Mouse (Mus musculus) limb, embryonic 15.5 days (tissue): ENCODE data around the gene Prmt3. TPM values are rescaled to one million over a fixed set of nuclear protein-coding genes. Genes with fewer than 3 reads are reported as not detected.

Experiments
- ATAC-seq: fragments of 200-750 bp; cut with Nextera tagmentation; 2 replicates; pipeline ENCODE4 v1.8.0; 2017; ENCODE audit warnings: low read depth, moderate TSS enrichment; ENCODE audit not compliant: insufficient number of reproducible peaks, low FRiP score, low TSS enrichment
- H3K27ac ChIP-seq: fragments of 300-500 bp; sonication (generic); 2 replicates; pipeline ENCODE4 v1.5.1; 2015; ENCODE audit warnings: moderate library complexity, mild to moderate bottlenecking, inconsistent platforms
- H3K27me3 ChIP-seq: fragments of 300-500 bp; sonication (generic); 2 replicates; pipeline ENCODE4 v1.6.1; 2015; ENCODE audit warnings: inconsistent platforms
- H3K36me3 ChIP-seq: fragments of 300-500 bp; sonication (generic); 2 replicates; pipeline ENCODE4 v1.6.1; 2015; ENCODE audit warnings: inconsistent platforms
- H3K4me1 ChIP-seq: fragments of 300-500 bp; sonication (generic); 2 replicates; pipeline ENCODE4 v1.6.1; 2015; ENCODE audit warnings: inconsistent platforms
- H3K4me2 ChIP-seq: fragments of 300-500 bp; sonication (generic); 2 replicates; pipeline ENCODE4 v1.6.1; 2015; ENCODE audit warnings: mild to moderate bottlenecking, inconsistent platforms
- H3K4me3 ChIP-seq: fragments of 300-500 bp; sonication (generic); 2 replicates; pipeline ENCODE4 v1.5.1; 2015; ENCODE audit warnings: mild to moderate bottlenecking, inconsistent platforms
- H3K9ac ChIP-seq: fragments of 300-500 bp; sonication (generic); 2 replicates; pipeline ENCODE4 v1.6.1; 2015; ENCODE audit warnings: inconsistent platforms
- H3K9me3 ChIP-seq: fragments of 300-500 bp; sonication (generic); 2 replicates; pipeline ENCODE4 v1.6.1; 2016; ENCODE audit warnings: inconsistent platforms
- WGBS: fragments of 180-500 bp; shearing (Covaris S2); methylation state at CpG from one replicate; pipeline ENCODE4 v1.1.7; 2015; 5-methylcytosine and 5-hydroxymethylcytosine counted together
- polyA plus RNA-seq: library from polyadenylated mRNA; unstranded; fragments of >200 nt; fragmentation: Nextera tagmentation; extraction: Ambion mirVana; gene quantifications from 2 replicates; pipeline ENCODE4 v1.2.1, GENCODE M21; 2015

Gene Prmt3
- polyA plus RNA-seq, 1 experiment from 2014 or later, result 48.4 TPM

DNA sequence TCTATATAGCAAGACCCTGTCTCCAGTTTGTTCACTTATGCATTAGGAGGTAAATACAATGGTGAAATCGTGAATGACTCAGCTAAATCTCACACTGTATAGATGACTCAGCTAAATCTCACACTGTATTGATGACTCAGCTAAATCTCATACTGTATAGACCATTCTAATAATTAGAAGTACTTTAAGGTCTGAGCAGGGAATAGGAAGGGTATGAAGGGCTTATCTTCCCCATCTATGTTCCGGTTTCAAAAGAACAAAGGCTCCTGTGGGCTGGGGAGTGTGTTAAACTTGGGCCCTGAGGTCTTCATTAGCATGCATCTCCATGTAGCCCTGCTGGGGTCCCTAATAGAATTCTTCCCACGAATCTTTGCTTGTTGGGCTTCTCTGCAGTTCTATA is 85.6 kb downstream of the Prmt3 start:
- no peak overlapping the region for H3K4me3 ChIP-seq
- H3K36me3 ChIP-seq, result peaks cover 3% of the 10 kb centered on the region; the same call in 1 of the 2 replicates
- H3K4me2 ChIP-seq, result no peak overlapping the region
- 59% methylated on average over 3 of the region's 3 CpGs for WGBS
- H3K9ac ChIP-seq, result no peak overlapping the region
- no peak overlapping the region for H3K27ac ChIP-seq
- no peaks in the 10 kb centered on the region for H3K9me3 ChIP-seq
- no peak for ATAC-seq
- no peaks in the 10 kb centered on the region for H3K4me1 ChIP-seq
- H3K27me3 ChIP-seq, result no peaks in the 10 kb centered on the region

DNA sequence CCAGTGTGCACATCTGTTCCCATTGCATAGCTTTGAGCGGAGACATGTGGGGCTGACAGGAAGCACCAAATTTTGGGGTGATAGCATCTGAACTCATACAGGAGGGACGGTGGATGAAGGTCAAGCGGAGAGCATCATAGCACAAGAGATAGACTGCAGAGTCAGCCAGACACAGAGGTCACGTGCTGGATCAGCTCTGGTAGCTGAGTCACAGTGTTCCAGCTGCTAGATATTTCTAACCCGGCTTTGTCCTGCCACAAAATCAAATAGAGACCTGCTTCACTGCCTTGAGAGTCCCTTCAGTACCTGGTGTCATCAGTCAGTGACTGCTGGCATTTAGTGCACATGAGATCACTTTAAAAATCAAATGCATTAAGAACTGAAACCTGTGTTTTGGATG is 91.5 kb downstream of the Prmt3 start:
- H3K4me3 ChIP-seq, result no peak overlapping the region
- no peak overlapping the region for H3K4me2 ChIP-seq
- no peaks in the 10 kb centered on the region for H3K4me1 ChIP-seq
- H3K9ac ChIP-seq, result no peak overlapping the region
- no peak for ATAC-seq
- H3K27me3 ChIP-seq, result no peaks in the 10 kb centered on the region
- no peaks in the 10 kb centered on the region for H3K36me3 ChIP-seq
- H3K9me3 ChIP-seq, result no peaks in the 10 kb centered on the region
- H3K27ac ChIP-seq, result no peak overlapping the region
- WGBS, result 71% methylated on average over 5 of the region's 5 CpGs

DNA sequence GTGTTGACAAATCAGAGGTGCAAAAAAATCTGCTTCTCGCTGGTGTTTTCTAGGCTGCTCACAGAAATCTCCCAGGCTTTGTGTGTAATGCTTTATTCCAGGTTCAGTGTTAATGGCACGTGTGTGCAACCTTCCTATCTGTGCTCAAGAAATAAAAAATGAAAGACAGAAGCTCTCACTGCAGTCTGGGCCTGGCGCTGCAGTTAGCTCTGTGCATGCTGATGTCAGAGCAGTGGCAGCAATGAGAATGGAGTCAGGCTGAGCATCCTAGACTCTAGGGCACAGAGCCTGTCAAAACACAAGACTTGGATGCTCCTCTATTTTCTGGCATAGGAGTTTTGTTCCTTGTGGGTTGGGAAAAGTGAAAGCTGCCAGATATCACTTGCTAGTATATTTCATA is 92.1 kb downstream of the Prmt3 start:
- Histone ChIP-seq H3K4me2 (no peak overlapping the region), H3K9me3 (no peaks in the 10 kb centered on the region), H3K4me1 (no peaks in the 10 kb centered on the region), H3K36me3 (no peaks in the 10 kb centered on the region), H3K27me3 (no peaks in the 10 kb centered on the region), H3K27ac (no peak overlapping the region), H3K4me3 (no peak overlapping the region), H3K9ac (no peak overlapping the region)
- no peak for ATAC-seq
- WGBS, result 63% methylated on average over 3 of the region's 3 CpGs

DNA sequence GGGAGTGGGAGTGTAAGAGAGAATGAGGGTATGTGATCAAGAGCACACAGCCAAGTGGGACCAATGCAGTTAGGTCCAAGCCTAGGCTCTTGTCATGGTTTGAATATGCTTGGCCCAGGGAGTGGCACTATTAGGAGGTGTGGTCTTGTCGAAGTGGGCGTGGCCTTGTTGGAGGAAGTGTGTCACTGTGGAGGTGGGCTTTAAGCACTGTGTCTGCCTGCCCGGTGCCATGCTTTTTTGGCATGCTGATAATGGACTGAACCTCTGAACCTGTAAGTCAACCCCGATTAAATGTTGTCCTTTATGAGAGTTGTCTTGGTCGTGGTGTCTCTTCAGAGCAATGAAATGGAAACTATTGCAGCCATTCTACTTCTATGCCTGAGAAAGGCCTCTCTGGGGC is 99.2 kb downstream of the Prmt3 start:
- Histone ChIP-seq H3K4me2 (no peak overlapping the region), H3K27me3 (no peaks in the 10 kb centered on the region), H3K27ac (no peak overlapping the region), H3K9me3 (no peaks in the 10 kb centered on the region), H3K4me3 (no peak overlapping the region), H3K9ac (no peak overlapping the region), H3K36me3 (no peaks in the 10 kb centered on the region), H3K4me1 (0 out of 2 replicates have a peak, but pooled peaks cover 4% of the 10 kb centered on the region)
- no peak for ATAC-seq
- 75% methylated on average over 5 of the region's 5 CpGs for WGBS

DNA sequence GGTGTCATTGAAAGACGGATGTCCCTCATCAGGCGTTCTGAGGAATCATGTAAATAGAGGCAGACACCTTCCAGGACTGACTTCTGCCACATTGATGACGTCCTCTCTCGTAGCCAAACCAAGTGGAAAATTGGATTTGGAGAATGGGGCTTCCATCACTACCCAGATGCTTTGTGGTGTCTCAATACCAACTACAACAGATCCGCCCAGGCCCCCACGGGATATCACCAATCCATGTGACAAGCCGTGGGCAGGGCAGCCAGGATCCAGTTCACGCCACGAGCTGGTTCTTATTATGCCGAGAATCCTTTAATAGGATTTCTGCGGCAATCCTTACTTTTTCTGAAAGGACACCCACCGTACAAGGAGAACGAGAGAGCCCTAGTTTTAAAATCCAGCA is 100.9 kb downstream of the Prmt3 start:
- Histone ChIP-seq H3K9ac (no peak overlapping the region), H3K27me3 (no peaks in the 10 kb centered on the region), H3K27ac (no peak overlapping the region), H3K9me3 (no peaks in the 10 kb centered on the region), H3K4me1 (peaks cover 10% of the 10 kb centered on the region; the same call in 1 of the 2 replicates), H3K4me3 (no peak overlapping the region), H3K4me2 (no peak overlapping the region), H3K36me3 (no peaks in the 10 kb centered on the region)
- ATAC-seq, result no peak
- 77% methylated on average over 13 of the region's 13 CpGs for WGBS

DNA sequence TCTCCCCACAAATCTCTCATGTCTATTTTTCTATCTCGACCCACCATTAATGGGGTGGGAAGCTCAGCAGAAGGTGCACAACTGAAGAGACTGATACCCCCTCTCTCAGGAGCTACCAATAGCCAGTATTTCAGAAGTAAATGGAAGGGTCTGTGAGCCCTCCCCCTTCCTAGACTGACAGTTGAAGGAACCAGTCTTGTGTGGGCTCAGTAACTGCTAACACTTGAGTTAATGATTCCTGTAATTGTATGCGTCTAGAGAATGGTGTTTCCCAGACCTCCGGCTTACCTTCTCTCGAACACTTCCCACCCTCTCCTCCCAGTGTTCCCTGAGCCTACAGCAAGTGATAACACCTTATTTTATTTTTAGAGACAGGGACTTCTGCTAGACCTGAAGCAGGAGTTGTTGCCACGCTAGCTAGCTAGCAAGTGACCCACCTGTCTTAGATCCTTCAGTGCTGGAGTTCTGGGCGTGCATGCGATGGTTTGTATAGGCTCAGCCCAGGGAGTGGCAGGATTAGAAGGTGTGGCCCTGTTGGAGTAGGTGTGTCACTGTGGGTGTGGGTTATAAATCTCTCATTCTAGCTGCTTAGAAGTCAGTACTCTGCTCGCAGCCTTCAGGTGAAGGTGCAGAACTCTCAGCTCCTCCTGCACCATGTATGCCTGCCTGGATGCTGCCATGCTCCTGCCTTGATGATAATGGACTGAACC is 102.0 kb downstream of the Prmt3 start:
- no peaks in the 10 kb centered on the region for H3K9me3 ChIP-seq
- H3K36me3 ChIP-seq, result no peaks in the 10 kb centered on the region
- H3K4me1 ChIP-seq, result peaks cover 10% of the 10 kb centered on the region; the same call in 1 of the 2 replicates
- no peak overlapping the region for H3K4me3 ChIP-seq
- 73% methylated on average over 8 of the region's 8 CpGs for WGBS
- H3K4me2 ChIP-seq, result no peak overlapping the region
- no peak overlapping the region for H3K27ac ChIP-seq
- no peaks in the 10 kb centered on the region for H3K27me3 ChIP-seq
- H3K9ac ChIP-seq, result no peak overlapping the region
- ATAC-seq, result no peak

DNA sequence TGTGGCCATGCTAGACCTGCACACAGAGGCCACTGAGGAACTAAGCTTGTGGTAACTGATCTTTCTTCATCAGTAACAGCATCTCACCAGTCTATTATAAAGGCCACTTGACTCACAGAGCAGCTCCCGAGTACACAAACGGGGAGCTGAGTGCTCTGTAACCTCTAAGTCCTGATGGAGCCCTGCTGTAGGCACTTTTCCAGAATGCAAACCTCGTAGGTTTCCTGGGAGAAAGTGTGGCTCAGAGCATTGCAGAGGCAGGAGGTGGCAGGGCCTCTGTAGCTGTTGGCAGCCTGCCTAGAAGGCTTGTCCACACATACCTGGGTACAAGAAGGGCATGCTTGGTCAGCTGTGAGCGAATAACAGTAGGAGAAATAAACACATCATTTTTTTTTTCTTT is 104.1 kb downstream of the Prmt3 start:
- no peak overlapping the region for H3K27ac ChIP-seq

DNA sequence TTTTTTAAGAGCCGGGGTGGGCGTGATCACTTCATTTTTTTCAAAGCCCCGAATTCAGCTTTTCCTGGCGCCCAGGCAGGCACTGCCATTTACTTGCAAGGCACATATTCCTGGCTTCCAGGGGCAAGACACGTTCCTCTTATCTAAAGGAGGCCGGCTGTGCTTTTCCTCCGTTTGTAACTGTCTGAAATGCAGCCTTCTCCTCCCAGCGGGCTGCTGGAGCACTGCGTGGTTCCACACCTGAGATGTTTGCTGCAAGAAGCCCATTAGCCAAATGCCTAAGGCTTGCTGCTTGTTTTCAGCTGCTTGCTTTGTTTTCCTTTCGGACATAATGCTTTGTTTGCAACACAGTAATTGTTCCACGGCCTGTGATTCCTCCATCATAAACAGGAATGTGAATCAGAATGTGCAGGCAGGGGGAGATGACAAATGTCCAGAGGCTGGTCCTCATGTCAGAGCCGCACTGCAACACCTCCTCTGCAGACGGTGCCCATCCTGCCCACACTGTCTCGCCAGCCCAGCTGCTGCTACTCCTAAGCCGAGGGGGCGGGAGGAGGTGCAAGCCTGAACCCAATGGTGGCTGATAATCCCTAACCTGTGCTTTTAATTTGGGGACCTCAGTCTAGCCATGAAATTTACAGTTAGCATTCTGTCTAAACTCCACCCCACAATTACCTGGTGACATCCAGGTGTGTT is 104.7 kb downstream of the Prmt3 start:
- 23% methylated on average over 16 of the region's 16 CpGs for WGBS
- Histone ChIP-seq H3K4me3 (no peak overlapping the region), H3K9ac (no peak overlapping the region), H3K27ac (no peak overlapping the region), H3K36me3 (no peaks in the 10 kb centered on the region), H3K4me1 (peaks cover 10% of the 10 kb centered on the region; the same call in 1 of the 2 replicates), H3K27me3 (no peaks in the 10 kb centered on the region), H3K4me2 (no peak overlapping the region), H3K9me3 (no peaks in the 10 kb centered on the region)
- ATAC-seq, result no peak

More for the DNA sequence above, 104.1 kb downstream of the Prmt3 start:
- H3K36me3 ChIP-seq, result no peaks in the 10 kb centered on the region
- H3K4me1 ChIP-seq, result peaks cover 10% of the 10 kb centered on the region; the same call in 1 of the 2 replicates
- H3K27me3 ChIP-seq, result no peaks in the 10 kb centered on the region
- no peak for ATAC-seq
- WGBS, result 13% methylated on average over 4 of the region's 4 CpGs
- H3K9ac ChIP-seq, result no peak overlapping the region
- H3K9me3 ChIP-seq, result no peaks in the 10 kb centered on the region
- H3K4me3 ChIP-seq, result no peak overlapping the region
- no peak overlapping the region for H3K4me2 ChIP-seq

DNA sequence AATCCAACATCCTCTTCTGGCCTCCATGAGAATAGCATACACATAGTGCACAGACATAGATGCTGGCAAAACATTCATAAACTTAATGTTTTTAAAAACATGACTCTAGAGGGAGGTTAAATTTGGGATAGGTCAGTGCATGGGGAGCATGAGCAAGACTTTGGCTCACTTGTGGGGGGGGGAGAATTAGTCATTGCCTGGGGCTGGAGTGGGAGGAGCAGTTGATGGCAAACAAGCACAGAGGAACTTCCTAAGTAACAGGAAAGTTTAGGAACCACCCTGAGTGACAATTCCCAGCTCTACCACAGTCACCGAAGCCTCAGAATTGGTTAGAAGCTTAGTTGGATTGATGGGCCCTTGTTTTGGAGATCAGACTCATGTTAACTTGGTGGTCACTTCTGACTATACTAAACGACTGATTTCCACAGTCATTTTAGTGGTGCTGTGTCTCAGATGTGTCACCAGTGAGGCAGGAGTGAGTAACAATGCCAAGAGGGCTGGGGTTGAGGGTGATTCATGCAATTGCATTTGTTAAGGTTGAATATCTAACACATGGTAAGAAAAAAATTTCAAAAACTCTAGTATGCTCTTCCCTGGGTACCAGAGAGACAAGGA is 109.7 kb downstream of the Prmt3 start:
- 77% methylated on average over 2 of the region's 2 CpGs for WGBS
- Histone ChIP-seq H3K4me3 (no peak overlapping the region), H3K4me2 (no peak overlapping the region), H3K27ac (no peak overlapping the region), H3K27me3 (no peaks in the 10 kb centered on the region), H3K9ac (no peak overlapping the region), H3K9me3 (no peaks in the 10 kb centered on the region), H3K36me3 (no peaks in the 10 kb centered on the region), H3K4me1 (no peaks in the 10 kb centered on the region; the same call in 1 of the 2 replicates)
- no peak for ATAC-seq

DNA sequence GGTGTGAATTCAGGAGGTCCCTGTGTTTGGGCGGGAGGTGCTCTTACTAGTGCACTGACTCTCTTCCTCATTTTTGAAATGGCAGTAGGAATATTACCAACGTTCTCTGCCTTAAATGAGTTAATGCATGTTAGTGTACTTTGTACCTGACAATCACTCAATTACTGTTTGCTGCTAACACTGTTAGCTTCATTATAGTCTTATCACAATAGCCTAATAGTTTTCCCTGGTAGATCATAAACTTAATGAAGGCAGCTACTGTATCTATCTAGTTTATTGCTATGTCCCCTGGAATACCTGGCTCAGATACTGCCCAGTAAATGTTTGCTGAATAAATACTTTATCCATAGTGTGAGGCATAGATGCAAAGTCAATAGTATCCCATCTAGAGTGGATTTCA is 116.6 kb downstream of the Prmt3 start:
- no peaks in the 10 kb centered on the region for H3K36me3 ChIP-seq
- no peaks in the 10 kb centered on the region for H3K9me3 ChIP-seq
- 67% methylated on average over 2 of the region's 2 CpGs for WGBS
- H3K4me3 ChIP-seq, result no peak overlapping the region
- H3K27me3 ChIP-seq, result no peaks in the 10 kb centered on the region
- H3K27ac ChIP-seq, result no peak overlapping the region
- no peak overlapping the region for H3K9ac ChIP-seq
- ATAC-seq, result no peak
- no peak overlapping the region for H3K4me2 ChIP-seq
- no peaks in the 10 kb centered on the region for H3K4me1 ChIP-seq

DNA sequence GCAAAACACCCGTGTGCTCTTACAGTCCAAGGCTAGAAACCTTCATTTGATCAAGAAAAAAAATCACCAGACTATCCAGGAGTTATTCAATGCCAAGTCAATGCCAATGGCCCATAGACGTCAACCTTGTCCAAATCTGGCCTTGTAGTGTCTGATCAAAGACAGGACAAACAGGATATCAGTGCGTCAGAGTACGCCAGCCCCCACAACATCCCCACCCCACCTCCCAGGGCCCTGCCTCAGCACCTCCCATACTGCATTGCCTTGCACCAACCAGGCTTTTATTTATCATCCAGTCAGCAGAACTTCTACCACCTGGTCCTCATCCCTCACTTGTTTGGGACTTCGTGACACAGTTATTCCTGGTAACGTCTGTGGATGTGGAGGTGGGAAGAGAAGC is 117.2 kb downstream of the Prmt3 start:
- ATAC-seq, result no peak
- WGBS, result 73% methylated on average over 6 of the region's 6 CpGs

DNA sequence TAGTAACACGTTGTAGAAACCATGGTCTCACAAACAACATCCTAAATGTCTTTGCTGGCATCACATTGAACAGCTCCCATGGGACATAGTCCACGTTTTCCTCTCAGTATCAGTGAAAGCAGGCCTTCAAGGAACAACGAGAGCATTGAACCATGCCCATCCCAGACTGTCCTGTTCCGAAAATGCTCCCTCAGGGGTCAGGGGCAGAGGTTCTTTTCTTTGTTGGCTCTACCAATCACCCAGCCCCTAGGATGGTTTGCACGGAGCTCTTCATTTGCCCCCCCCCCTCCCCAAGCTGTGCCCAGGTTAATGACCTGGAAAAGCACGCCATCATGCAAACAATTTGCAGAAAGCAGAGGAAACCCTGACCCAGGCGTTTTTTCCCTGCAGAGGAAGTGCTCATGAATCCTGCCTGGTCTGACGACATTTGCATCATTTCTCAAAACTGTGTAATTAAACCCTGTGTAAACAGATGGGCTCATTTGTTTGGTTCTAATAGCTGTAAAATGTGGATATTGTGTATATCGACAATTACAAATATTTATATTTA is 123.9 kb downstream of the Prmt3 start:
- H3K4me2 ChIP-seq, result no peak overlapping the region
- no peaks in the 10 kb centered on the region for H3K4me1 ChIP-seq
- ATAC-seq, result no peak
- H3K9ac ChIP-seq, result no peak overlapping the region
- WGBS, result 31% methylated on average over 9 of the region's 9 CpGs
- no peaks in the 10 kb centered on the region for H3K36me3 ChIP-seq
- no peaks in the 10 kb centered on the region for H3K9me3 ChIP-seq
- H3K4me3 ChIP-seq, result no peak overlapping the region
- H3K27me3 ChIP-seq, result peaks cover 35% of the 10 kb centered on the region
- H3K27ac ChIP-seq, result no peak overlapping the region

More for the DNA sequence above, 117.2 kb downstream of the Prmt3 start:
- Histone ChIP-seq H3K9me3 (no peaks in the 10 kb centered on the region), H3K27me3 (no peaks in the 10 kb centered on the region), H3K36me3 (no peaks in the 10 kb centered on the region), H3K27ac (no peak overlapping the region), H3K4me2 (no peak overlapping the region), H3K9ac (no peak overlapping the region), H3K4me1 (no peaks in the 10 kb centered on the region), H3K4me3 (no peak overlapping the region)
